Mouse (Mus musculus): ENCODE results near the gene A430089I19Rik. TPM values are rescaled to one million over a fixed set of nuclear protein-coding genes. Genes with fewer than 3 reads are reported as not detected.
"Not testable (repeated sequence)": the region's sequence is repeated elsewhere in the genome, so short reads cannot be mapped to it uniquely, and the experiment has no call there.

A430089I19Rik gene
- polyA plus RNA-seq (2012; rRNA removed), result not detected in 2 replicates

DNA sequence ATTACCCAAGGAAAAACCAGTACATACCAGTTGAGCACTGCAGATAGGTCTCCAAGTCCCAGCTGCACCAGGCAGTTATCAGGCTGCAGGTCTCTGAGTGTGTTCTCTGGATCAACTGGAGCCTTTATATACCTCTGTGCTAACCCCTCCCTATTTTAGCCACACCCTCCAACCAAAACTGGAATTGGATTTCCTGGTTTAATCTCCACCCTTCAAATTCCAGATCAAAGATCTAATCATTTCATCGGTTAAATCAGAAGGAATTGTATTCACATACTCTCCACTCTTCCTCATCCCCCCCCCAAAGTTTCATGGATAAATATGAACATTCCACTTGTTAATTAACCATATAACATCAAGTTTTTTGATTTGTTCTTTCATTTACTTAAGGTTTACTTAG is at the start of gene A430089I19Rik:
Gene A430089I19Rik (minus strand): TSS at position 101 of the 400 bp plus-strand sequence.
- H3K27me3 ChIP-seq (replicated peaks; ENCODE audit: control insufficient read depth, insufficient read depth, low read length); H3K36me3 ChIP-seq (ENCODE audit: control insufficient read depth, insufficient read depth, low read length); DNase-seq; H3K4me1 ChIP-seq (ENCODE audit: control insufficient read depth, insufficient read depth, low read length); H3K27ac ChIP-seq (ENCODE audit: insufficient read depth, low read depth, low read length); H3K4me3 ChIP-seq (ENCODE audit: insufficient read depth, low read depth, low read length): not testable (repeated sequence)
- 81% methylated on average over 1 of the region's 1 CpGs for WGBS

DNA sequence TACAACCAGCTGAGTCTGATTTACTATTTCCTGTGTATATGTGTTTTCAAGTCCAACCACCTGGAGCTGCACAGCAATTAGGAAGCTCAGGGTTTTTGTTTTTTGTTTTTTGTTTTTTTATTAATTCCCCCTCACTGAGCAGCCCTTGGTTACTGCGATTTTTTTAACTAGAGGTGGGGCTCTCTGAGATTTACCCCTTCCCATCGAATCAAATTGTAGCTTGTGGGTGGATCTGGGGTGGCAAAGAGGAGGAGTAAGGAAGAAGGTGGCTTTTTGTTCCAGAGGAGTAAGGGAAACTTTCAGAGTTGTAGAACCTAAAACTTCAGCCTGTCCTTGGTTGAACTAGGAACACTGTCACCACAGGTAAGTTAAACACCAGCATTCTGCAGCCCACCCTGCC is 32.9 kb upstream of the A430089I19Rik start, which contains the start of gene AA792892:
Gene AA792892 (plus strand): TSS at position 301 of the 400 bp plus-strand sequence.
- WGBS, result no CpG with 5 or more reads among the region's 2 CpGs
- H3K36me3 ChIP-seq (ENCODE audit: control insufficient read depth, insufficient read depth, low read length); H3K4me3 ChIP-seq (ENCODE audit: insufficient read depth, low read depth, low read length): not testable (repeated sequence)

GRCm38 (mm10) chr5:94314135-94314534 is 7.5 kb upstream of the A430089I19Rik start, which contains the start of gene Gm6502:
TSS of gene Gm6502 (plus strand) at chr5:94314435.
- H3K36me3 ChIP-seq (ENCODE audit: control insufficient read depth, insufficient read depth, low read length); H3K4me3 ChIP-seq (ENCODE audit: insufficient read depth, low read depth, low read length); DNase-seq; H3K27me3 ChIP-seq (replicated peaks; ENCODE audit: control insufficient read depth, insufficient read depth, low read length); H3K4me1 ChIP-seq (ENCODE audit: control insufficient read depth, insufficient read depth, low read length); H3K27ac ChIP-seq (ENCODE audit: insufficient read depth, low read depth, low read length): not testable (repeated sequence)
- WGBS, result no CpG with 5 or more reads among the region's 2 CpGs

More for the DNA sequence above, 32.9 kb upstream of the A430089I19Rik start, which contains the start of gene AA792892:
- H3K4me1 ChIP-seq (ENCODE audit: control insufficient read depth, insufficient read depth, low read length); H3K27me3 ChIP-seq (replicated peaks; ENCODE audit: control insufficient read depth, insufficient read depth, low read length); H3K27ac ChIP-seq (ENCODE audit: insufficient read depth, low read depth, low read length); DNase-seq: not testable (repeated sequence)

Other genes starting within 250 kb of the A430089I19Rik start
- gene BC061212, start 236.3 kb downstream of the A430089I19Rik start, polyA plus RNA-seq (2012; rRNA removed), result not detected in 2 replicates
- gene Gm6351, start 230.4 kb downstream of the A430089I19Rik start, polyA plus RNA-seq (2012; rRNA removed), result not detected in 2 replicates
- gene Gm3106, start 88.8 kb downstream of the A430089I19Rik start, polyA plus RNA-seq (2012; rRNA removed), result not detected in 2 replicates
- not detected in 2 replicates for gene Gm6502, start 7.6 kb upstream of the A430089I19Rik start, polyA plus RNA-seq (2012; rRNA removed)
- gene AA792892, start 33.0 kb upstream of the A430089I19Rik start, polyA plus RNA-seq (2012; rRNA removed), result not detected in 2 replicates
- not detected in 2 replicates for gene Gm7682, start 139.0 kb upstream of the A430089I19Rik start, polyA plus RNA-seq (2012; rRNA removed)
- gene Gm3139, start 219.5 kb upstream of the A430089I19Rik start, polyA plus RNA-seq (2012; rRNA removed), result not detected in 2 replicates